Mouse (Mus musculus): ENCODE results near the gene Zfp276. TPM values are rescaled to one million over a fixed set of nuclear protein-coding genes. Genes with fewer than 3 reads are reported as not detected.
A peak's percentile ranks its signal among the peaks of the same experiment; 100 is the strongest.

Gene Zfp276
- polyA plus RNA-seq, 1 experiment from 2014 or later, result 26.5 TPM

DNA sequence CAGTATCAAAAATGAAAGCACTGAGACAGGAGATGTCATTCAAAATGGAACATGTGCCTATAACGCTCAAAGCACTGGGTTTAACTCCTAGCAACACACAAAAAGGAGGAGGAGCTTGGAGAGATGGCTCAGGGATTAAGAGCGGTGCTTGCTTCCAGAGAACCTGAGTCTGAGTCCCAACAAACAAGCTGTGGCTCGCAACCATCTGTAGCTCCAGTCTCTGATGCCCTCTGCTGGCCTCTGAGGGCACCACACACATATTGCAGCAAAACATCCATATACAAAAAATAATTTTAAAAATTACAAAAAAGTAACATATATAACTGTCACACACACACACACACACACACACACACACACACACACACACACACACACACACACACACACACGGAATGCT lies 36.2 kb downstream of the Zfp276 start:
- Histone ChIP-seq H3K4me1 (replicated peaks; ENCODE audit: control insufficient read depth, insufficient read depth, low read length) (no peaks in the 10 kb centered on the region), H3K4me2 (ENCODE audit: low read depth, low read length, severe bottlenecking) (no peak overlapping the region), H3K9ac (ENCODE audit: low read length) (no peak overlapping the region), H3K36me3 (ENCODE audit: control insufficient read depth, insufficient read depth, low read length) (no peaks in the 10 kb centered on the region; the same call in 1 of the 2 replicates), H3K27ac (ENCODE audit: low read depth, low read length) (no peak overlapping the region), H3K9me3 (ENCODE audit: control insufficient read depth, low read length) (no peaks in the 10 kb centered on the region), H3K27me3 (ENCODE audit: control insufficient read depth, insufficient read depth, low read length) (no peaks in the 10 kb centered on the region), H3K4me3 (ENCODE audit: low read depth, low read length) (no peak overlapping the region)
- ATAC-seq (replicated peaks; ENCODE audit: low FRiP score) (no peak), DNase-seq (ENCODE audit: low spot score) (peak; percentile 66)
- 78% methylated on average over 4 of the region's 4 CpGs for WGBS

DNA sequence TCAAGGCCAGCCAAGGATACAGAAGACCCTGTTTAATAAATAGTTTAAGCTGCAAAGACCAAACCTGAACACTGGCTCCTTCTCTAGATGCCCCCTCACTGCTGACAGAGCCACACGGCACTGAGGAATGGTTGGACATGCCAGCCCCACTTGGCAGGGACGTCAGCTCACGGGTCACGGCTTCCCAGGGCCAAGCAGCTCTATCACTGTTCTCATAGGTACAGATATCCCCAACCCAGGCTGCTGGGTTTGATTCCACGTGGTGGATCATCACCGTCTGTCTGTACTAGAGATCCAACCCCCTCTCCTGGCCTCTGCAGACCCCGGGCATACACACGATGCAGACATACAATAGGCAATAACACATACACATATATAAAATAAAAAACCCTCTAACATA lies 36.7 kb downstream of the Zfp276 start:
- no peak overlapping the region for H3K4me2 ChIP-seq (ENCODE audit: low read depth, low read length, severe bottlenecking)
- no peak for DNase-seq (ENCODE audit: low spot score)
- H3K36me3 ChIP-seq (ENCODE audit: control insufficient read depth, insufficient read depth, low read length), result peaks cover under 1% of the 10 kb centered on the region; the same call in 1 of the 2 replicates
- H3K27me3 ChIP-seq (ENCODE audit: control insufficient read depth, insufficient read depth, low read length), result no peaks in the 10 kb centered on the region
- no peak for ATAC-seq (replicated peaks; ENCODE audit: low FRiP score)
- no peak overlapping the region for H3K9ac ChIP-seq (ENCODE audit: low read length)
- no peak overlapping the region for H3K27ac ChIP-seq (ENCODE audit: low read depth, low read length)
- WGBS, result 95% methylated on average over 8 of the region's 8 CpGs
- H3K4me1 ChIP-seq (replicated peaks; ENCODE audit: control insufficient read depth, insufficient read depth, low read length), result no peaks in the 10 kb centered on the region
- no peaks in the 10 kb centered on the region for H3K9me3 ChIP-seq (ENCODE audit: control insufficient read depth, low read length)
- H3K4me3 ChIP-seq (ENCODE audit: low read depth, low read length), result no peak overlapping the region

DNA sequence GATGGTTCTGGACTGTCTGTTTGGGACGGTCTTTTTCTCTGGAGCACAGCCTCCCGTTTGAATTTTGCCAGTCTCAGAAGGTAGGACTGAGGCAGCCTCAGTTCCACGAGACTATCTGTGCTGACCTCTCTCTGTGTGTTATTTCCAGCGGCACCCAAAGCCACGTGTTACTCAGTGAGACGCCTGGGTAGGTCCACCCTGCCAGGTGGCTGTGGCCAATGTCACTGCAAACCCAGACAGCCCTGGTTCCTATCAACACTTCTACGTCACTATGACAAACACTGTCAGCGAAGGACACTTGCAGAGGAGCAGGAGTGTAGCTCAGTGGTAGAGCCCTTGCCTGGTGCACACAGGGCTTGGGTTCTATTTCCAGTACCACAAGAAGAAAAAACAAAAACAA lies 37.7 kb downstream of the Zfp276 start:
- ATAC-seq (replicated peaks; ENCODE audit: low FRiP score), result no peak
- no peak overlapping the region for H3K9ac ChIP-seq (ENCODE audit: low read length)
- H3K36me3 ChIP-seq (ENCODE audit: control insufficient read depth, insufficient read depth, low read length), result peaks cover 5% of the 10 kb centered on the region; the same call in 1 of the 2 replicates

DNA sequence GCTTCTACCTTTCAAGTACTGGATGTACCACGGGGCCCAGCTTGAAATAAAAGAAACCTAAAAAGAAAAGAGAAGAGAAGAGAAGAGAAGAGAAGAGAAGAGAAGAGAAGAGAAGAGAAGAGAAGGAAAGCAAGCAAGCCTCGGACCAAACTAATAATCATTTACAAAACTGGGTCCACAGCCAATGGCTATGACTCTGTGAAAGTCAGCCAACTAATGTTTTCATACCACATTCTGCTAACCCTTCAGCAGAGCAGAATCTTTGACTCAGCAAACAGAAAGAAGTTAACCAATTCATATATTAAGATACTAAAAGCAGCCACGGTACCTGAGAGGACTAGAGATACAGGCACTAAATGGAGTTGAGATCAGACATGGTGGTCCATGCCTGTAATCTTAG lies 38.3 kb downstream of the Zfp276 start:
- Histone ChIP-seq H3K36me3 (ENCODE audit: control insufficient read depth, insufficient read depth, low read length) (peaks cover 5% of the 10 kb centered on the region; the same call in 1 of the 2 replicates), H3K4me2 (ENCODE audit: low read depth, low read length, severe bottlenecking) (no peak overlapping the region), H3K9me3 (ENCODE audit: control insufficient read depth, low read length) (no peaks in the 10 kb centered on the region), H3K27ac (ENCODE audit: low read depth, low read length) (no peak overlapping the region), H3K4me3 (ENCODE audit: low read depth, low read length) (no peak overlapping the region), H3K9ac (ENCODE audit: low read length) (no peak overlapping the region), H3K4me1 (replicated peaks; ENCODE audit: control insufficient read depth, insufficient read depth, low read length) (no peaks in the 10 kb centered on the region), H3K27me3 (ENCODE audit: control insufficient read depth, insufficient read depth, low read length) (no peaks in the 10 kb centered on the region)
- no peak for ATAC-seq (replicated peaks; ENCODE audit: low FRiP score)
- 86% methylated on average over 3 of the region's 3 CpGs for WGBS
- DNase-seq (ENCODE audit: low spot score), result no peak

More for the DNA sequence above, 37.7 kb downstream of the Zfp276 start:
- H3K4me3 ChIP-seq (ENCODE audit: low read depth, low read length), result no peak overlapping the region
- H3K4me1 ChIP-seq (replicated peaks; ENCODE audit: control insufficient read depth, insufficient read depth, low read length), result no peaks in the 10 kb centered on the region
- H3K27me3 ChIP-seq (ENCODE audit: control insufficient read depth, insufficient read depth, low read length), result no peaks in the 10 kb centered on the region
- no peak for DNase-seq (ENCODE audit: low spot score)
- 91% methylated on average over 8 of the region's 8 CpGs for WGBS
- no peak overlapping the region for H3K27ac ChIP-seq (ENCODE audit: low read depth, low read length)
- no peaks in the 10 kb centered on the region for H3K9me3 ChIP-seq (ENCODE audit: control insufficient read depth, low read length)
- no peak overlapping the region for H3K4me2 ChIP-seq (ENCODE audit: low read depth, low read length, severe bottlenecking)

DNA sequence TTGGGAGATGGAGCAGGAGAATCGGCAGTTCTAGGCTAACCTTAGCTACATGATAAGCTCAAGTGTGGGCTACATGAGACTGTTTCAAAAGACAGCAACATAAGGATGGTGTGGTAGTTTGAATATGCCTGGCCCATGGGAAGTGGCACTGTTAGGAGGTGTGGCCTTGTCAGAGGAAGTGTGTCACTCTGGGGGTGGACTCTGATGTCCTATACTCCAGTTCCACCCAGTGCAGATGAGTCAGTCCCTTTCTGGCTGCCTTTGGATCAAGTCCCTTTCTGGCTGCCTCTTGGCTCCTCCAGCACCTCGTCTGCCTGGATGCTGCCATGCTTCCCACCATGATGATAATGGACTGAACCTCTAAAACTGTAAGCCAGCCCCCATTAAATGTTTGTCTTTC lies 38.8 kb downstream of the Zfp276 start:
- WGBS, result 76% methylated on average over 2 of the region's 2 CpGs
- Histone ChIP-seq H3K9me3 (ENCODE audit: control insufficient read depth, low read length) (no peaks in the 10 kb centered on the region), H3K27ac (ENCODE audit: low read depth, low read length) (no peak overlapping the region), H3K9ac (ENCODE audit: low read length) (no peak overlapping the region), H3K4me3 (ENCODE audit: low read depth, low read length) (no peak overlapping the region), H3K36me3 (ENCODE audit: control insufficient read depth, insufficient read depth, low read length) (peaks cover 5% of the 10 kb centered on the region; the same call in 1 of the 2 replicates), H3K27me3 (ENCODE audit: control insufficient read depth, insufficient read depth, low read length) (no peaks in the 10 kb centered on the region), H3K4me2 (ENCODE audit: low read depth, low read length, severe bottlenecking) (no peak overlapping the region), H3K4me1 (replicated peaks; ENCODE audit: control insufficient read depth, insufficient read depth, low read length) (no peaks in the 10 kb centered on the region)
- DNase-seq (ENCODE audit: low spot score), result no peak
- no peak for ATAC-seq (replicated peaks; ENCODE audit: low FRiP score)

DNA sequence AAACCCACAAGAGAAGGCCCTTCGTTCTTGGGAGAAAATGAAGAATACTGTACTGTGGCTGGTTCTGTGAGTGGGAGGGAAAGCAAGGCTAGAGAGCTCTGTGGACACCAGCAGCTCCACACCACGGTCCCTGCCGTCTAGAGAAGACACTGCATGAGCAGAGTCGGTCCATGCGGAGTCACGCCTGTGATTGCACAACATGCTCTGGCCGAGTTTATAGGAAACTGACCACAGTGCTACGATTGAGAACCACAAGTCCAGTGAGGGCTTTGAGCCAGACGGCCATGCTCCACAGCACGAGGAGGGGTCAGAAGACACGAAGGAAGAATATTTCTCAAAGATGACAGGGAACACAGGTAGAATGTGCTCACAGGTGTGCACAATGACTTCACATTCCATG lies 44.3 kb downstream of the Zfp276 start:
- H3K36me3 ChIP-seq (ENCODE audit: control insufficient read depth, insufficient read depth, low read length), result peaks cover 5% of the 10 kb centered on the region; the same call in 1 of the 2 replicates
- no peaks in the 10 kb centered on the region for H3K4me1 ChIP-seq (replicated peaks; ENCODE audit: control insufficient read depth, insufficient read depth, low read length)
- no peak overlapping the region for H3K4me3 ChIP-seq (ENCODE audit: low read depth, low read length)
- WGBS, result 95% methylated on average over 11 of the region's 11 CpGs
- no peaks in the 10 kb centered on the region for H3K9me3 ChIP-seq (ENCODE audit: control insufficient read depth, low read length)
- DNase-seq (ENCODE audit: low spot score) (no peak), ATAC-seq (replicated peaks; ENCODE audit: low FRiP score) (no peak)
- H3K27ac ChIP-seq (ENCODE audit: low read depth, low read length), result no peak overlapping the region
- H3K27me3 ChIP-seq (ENCODE audit: control insufficient read depth, insufficient read depth, low read length), result no peaks in the 10 kb centered on the region
- H3K9ac ChIP-seq (ENCODE audit: low read length), result no peak overlapping the region
- no peak overlapping the region for H3K4me2 ChIP-seq (ENCODE audit: low read depth, low read length, severe bottlenecking)

DNA sequence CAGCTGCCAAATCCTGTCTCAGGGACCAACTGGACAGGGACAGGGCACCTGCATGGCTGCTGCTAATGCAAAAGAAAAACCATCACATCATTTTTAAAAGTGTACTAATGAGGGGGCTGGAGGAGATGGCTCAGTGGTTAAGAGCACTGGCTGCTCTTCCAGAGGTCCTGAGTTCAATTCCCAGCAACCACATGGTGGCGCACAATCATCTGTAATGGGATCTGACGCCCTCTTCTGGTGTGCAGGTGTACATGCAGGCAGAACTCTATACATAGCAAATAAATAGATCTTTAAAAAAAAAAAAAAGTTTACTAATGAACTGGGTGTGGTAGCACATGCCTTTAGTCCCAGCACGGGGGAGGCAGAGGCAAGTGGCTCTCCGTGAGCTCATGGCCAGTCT lies 54.7 kb downstream of the Zfp276 start:
- no peaks in the 10 kb centered on the region for H3K9me3 ChIP-seq (ENCODE audit: control insufficient read depth, low read length)
- no peaks in the 10 kb centered on the region for H3K27me3 ChIP-seq (ENCODE audit: control insufficient read depth, insufficient read depth, low read length)
- ATAC-seq (replicated peaks; ENCODE audit: low FRiP score) (no peak), DNase-seq (ENCODE audit: low spot score) (no peak)
- WGBS, result 73% methylated on average over 4 of the region's 4 CpGs
- H3K4me2 ChIP-seq (ENCODE audit: low read depth, low read length, severe bottlenecking), result no peak overlapping the region
- no peak overlapping the region for H3K27ac ChIP-seq (ENCODE audit: low read depth, low read length)
- no peaks in the 10 kb centered on the region for H3K4me1 ChIP-seq (replicated peaks; ENCODE audit: control insufficient read depth, insufficient read depth, low read length)
- H3K4me3 ChIP-seq (ENCODE audit: low read depth, low read length), result no peak overlapping the region
- no peak overlapping the region for H3K9ac ChIP-seq (ENCODE audit: low read length)
- H3K36me3 ChIP-seq (ENCODE audit: control insufficient read depth, insufficient read depth, low read length), result peaks cover 3% of the 10 kb centered on the region

DNA sequence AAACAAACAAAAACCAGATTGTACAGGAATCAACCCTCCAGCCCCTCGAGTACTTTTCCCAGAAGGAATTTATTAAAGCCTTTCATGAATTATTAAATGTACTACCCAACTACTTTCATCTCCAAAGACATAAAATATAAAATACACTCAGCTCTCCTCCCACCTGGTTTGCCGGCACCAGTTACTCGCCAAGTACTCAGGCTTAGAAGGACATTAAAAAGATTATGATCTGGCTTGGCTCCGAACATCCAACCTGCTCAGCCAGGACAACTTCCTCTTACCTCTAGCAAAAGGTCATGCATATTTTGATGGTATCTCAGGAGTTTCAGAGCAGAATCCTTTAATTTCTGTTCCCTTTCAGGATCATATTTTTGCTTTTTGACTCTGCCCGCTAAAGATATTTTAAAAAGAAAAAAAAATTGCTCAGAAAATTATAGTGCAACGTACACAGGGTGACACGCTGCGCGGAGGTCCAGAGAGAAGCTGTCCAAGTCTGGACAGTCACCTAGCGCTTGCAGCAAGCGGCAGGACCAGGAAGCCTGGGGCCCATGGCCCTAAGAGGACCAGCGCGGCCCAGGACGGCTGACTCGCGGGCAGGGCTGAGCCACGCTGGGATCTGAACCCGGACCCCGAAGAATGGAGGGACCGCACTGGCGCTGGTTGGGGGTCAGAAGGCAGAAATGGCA lies 63.9 kb downstream of the Zfp276 start:
- Histone ChIP-seq H3K4me1 (replicated peaks; ENCODE audit: control insufficient read depth, insufficient read depth, low read length) (0 out of 2 replicates have a peak, but pooled peaks cover 2% of the 10 kb centered on the region), H3K4me2 (ENCODE audit: low read depth, low read length, severe bottlenecking) (peak overlapping the region; percentile 61), H3K9ac (ENCODE audit: low read length) (peak overlapping the region; percentile 80), H3K27ac (ENCODE audit: low read depth, low read length) (0 out of 2 replicates have a peak overlapping the region, but pooled peaks have one; percentile 7), H3K27me3 (ENCODE audit: control insufficient read depth, insufficient read depth, low read length) (no peaks in the 10 kb centered on the region), H3K36me3 (ENCODE audit: control insufficient read depth, insufficient read depth, low read length) (no peaks in the 10 kb centered on the region), H3K9me3 (ENCODE audit: control insufficient read depth, low read length) (no peaks in the 10 kb centered on the region), H3K4me3 (ENCODE audit: low read depth, low read length) (peak overlapping the region; percentile 59)
- 8% methylated on average over 21 of the region's 21 CpGs for WGBS
- DNase-seq (ENCODE audit: low spot score) (no peak), ATAC-seq (replicated peaks; ENCODE audit: low FRiP score) (peak; percentile 81)

DNA sequence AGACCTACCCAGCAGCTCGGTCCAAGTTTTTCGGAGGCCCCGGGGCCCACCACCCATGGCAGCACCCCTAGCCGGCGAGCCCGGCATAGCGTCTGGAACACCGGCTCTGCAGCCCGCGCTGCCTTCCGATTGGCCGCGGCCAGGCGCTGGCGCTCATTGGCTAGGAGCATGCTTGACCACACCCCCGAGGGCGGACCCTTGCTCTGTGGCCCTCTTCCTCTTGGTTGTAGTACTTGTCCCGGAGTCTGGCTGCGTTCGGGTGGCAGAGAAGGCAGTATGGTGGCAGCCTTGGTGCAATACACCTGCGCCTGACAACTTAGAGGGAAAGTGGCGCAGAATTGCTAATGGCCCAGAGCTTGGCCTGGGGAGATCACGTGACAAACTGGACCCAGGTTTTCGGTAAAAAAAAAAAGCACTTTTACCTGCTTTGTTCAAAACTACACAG lies 64.5 kb downstream of the Zfp276 start, which contains the start of gene Fanca:
Gene Fanca (minus strand): TSS at position 110 of the 445 bp plus-strand sequence.
- peak within 1 kb of the TSS; percentile 61 for H3K4me2 ChIP-seq (ENCODE audit: low read depth, low read length, severe bottlenecking)

More for the DNA sequence above, 64.5 kb downstream of the Zfp276 start, which contains the start of gene Fanca:
- WGBS, result under 1% methylated on average over 24 of the region's 24 CpGs
- Histone ChIP-seq H3K36me3 (ENCODE audit: control insufficient read depth, insufficient read depth, low read length) (no peaks in the 10 kb centered on the region), H3K9ac (ENCODE audit: low read length) (peak within 1 kb of the TSS; percentile 80), H3K4me1 (replicated peaks; ENCODE audit: control insufficient read depth, insufficient read depth, low read length) (0 out of 2 replicates have a peak, but pooled peaks cover 2% of the 10 kb centered on the region), H3K27me3 (ENCODE audit: control insufficient read depth, insufficient read depth, low read length) (no peaks in the 10 kb centered on the region), H3K27ac (ENCODE audit: low read depth, low read length) (0 out of 2 replicates have a peak within 1 kb of the TSS, but pooled peaks have one; percentile 7), H3K4me3 (ENCODE audit: low read depth, low read length) (peak within 1 kb of the TSS; percentile 59), H3K9me3 (ENCODE audit: control insufficient read depth, low read length) (no peaks in the 10 kb centered on the region)
- DNase-seq (ENCODE audit: low spot score) (peak; percentile 99), ATAC-seq (replicated peaks; ENCODE audit: low FRiP score) (peak; percentile 100)
